Mouse (Mus musculus) MEL (cell line): Measurements from ENCODE around the gene Bdkrb2.

Experiments used
- CHD2 ChIP-seq: IDR thresholded peaks from 2 replicates; pipeline ENCODE4 v1.6.1; 2011; ENCODE audit warnings: low read length, improper control_type of control experiment
- CTCF ChIP-seq, 3 experiments: IDR thresholded peaks in 2 of 3; conservative IDR thresholded peaks in 1 of 3; 2 replicates each; pipeline ENCODE4 v1.5.1; 2011 to 2012; ENCODE audit warnings: low read length in 3 of 3, low read depth in 2 of 3, mild to moderate bottlenecking in 2 of 3, improper control_type of control experiment in 1 of 3, inconsistent platforms in 1 of 3, mixed read lengths in 1 of 3, moderate library complexity in 1 of 3; ENCODE audit not compliant: control insufficient read depth in 1 of 3, insufficient read depth in 1 of 3, poor library complexity in 1 of 3, severe bottlenecking in 1 of 3
- E2F4 ChIP-seq: IDR thresholded peaks from 2 replicates; pipeline ENCODE4 v1.6.1; 2011; ENCODE audit warnings: low read depth, low read length, improper control_type of control experiment, borderline replicate concordance
- EP300 ChIP-seq, 2 experiments: IDR thresholded peaks; 2 replicates each; pipeline ENCODE4 v1.6.1; 2011; ENCODE audit warnings: improper control_type of control experiment in 2 of 2, low read length in 2 of 2, low read depth in 1 of 2, mild to moderate bottlenecking in 1 of 2
- GABPA ChIP-seq: IDR thresholded peaks from 2 replicates; pipeline ENCODE4 v1.6.1; 2012; ENCODE audit warnings: low read depth, mild to moderate bottlenecking, inconsistent platforms, low read length, improper control_type of control experiment, moderate library complexity
- HCFC1 ChIP-seq: IDR thresholded peaks from 2 replicates; pipeline ENCODE4 v1.6.1; 2012; ENCODE audit warnings: low read depth, mild to moderate bottlenecking, inconsistent platforms, low read length, improper control_type of control experiment, moderate library complexity
- KAT2A ChIP-seq: conservative IDR thresholded peaks from 2 replicates; pipeline ENCODE4 v1.6.1; 2012; ENCODE audit warnings: low read depth, low read length, improper control_type of control experiment, inconsistent platforms
- MXI1 ChIP-seq: IDR thresholded peaks from 2 replicates; pipeline ENCODE4 v1.6.1; 2011; ENCODE audit warnings: mild to moderate bottlenecking, low read depth, low read length, improper control_type of control experiment
- POLR2AphosphoS5 ChIP-seq: IDR thresholded peaks from 2 replicates; pipeline ENCODE4 v1.6.1; 2012; ENCODE audit warnings: low read depth, borderline replicate concordance, mild to moderate bottlenecking, inconsistent platforms, low read length, moderate library complexity, mixed read lengths
- RAD21 ChIP-seq: IDR thresholded peaks from 2 replicates; pipeline ENCODE4 v1.6.1; 2011; ENCODE audit warnings: mild to moderate bottlenecking, low read depth, low read length, improper control_type of control experiment
- RCOR1 ChIP-seq: IDR thresholded peaks from 2 replicates; pipeline ENCODE4 v1.6.1; 2012; ENCODE audit warnings: low read depth, mild to moderate bottlenecking, inconsistent platforms, low read length, improper control_type of control experiment
- SIN3A ChIP-seq: IDR thresholded peaks from 2 replicates; pipeline ENCODE4 v1.6.1; 2012; ENCODE audit warnings: low read length, improper control_type of control experiment, inconsistent platforms
- UBTF ChIP-seq: IDR thresholded peaks from 2 replicates; pipeline ENCODE4 v1.6.1; 2012; ENCODE audit warnings: low read depth, mild to moderate bottlenecking, inconsistent platforms, low read length, improper control_type of control experiment, moderate library complexity, borderline replicate concordance; ENCODE audit not compliant: insufficient read depth
- USF1 ChIP-seq: IDR thresholded peaks from 2 replicates; pipeline ENCODE4 v1.6.1; 2014; ENCODE audit warnings: low read depth, mild to moderate bottlenecking, inconsistent platforms, low read length, improper control_type of control experiment, moderate library complexity

DNA sequence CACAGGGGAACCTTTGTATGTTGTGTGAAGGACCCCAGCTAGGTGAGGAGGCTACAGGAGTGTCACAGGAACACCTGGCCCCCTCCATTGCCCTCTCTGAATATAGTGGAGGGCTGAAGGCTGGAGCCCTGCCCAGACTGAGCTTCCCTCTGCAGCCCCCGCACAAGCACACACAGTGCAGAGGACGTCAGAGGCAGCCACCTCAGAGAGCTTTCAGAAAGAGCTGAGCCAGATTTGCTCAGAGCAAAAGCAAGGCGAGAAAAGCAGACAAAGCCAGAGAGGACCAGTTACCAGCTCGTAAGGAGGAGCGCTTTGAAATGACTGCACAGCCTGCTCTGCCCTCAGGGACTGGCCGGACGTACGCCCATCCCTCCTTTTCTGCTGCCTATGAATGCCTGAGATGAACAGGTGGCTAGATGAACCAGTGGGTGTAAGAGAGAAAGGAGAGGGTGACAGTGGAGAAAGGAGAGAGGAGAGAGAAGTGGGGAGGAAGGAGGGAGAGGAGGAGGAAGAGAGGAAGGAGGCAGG, 2.0 kb upstream of the Bdkrb2 start:
- no peak for TF ChIP-seq SIN3A
- no peak for TF ChIP-seq POLR2AphosphoS5
- TF ChIP-seq UBTF, result no peak
- no peak for TF ChIP-seq CTCF (IDR thresholded peaks at IDR 0.05 in 2 of 3, conservative IDR thresholded peaks at IDR 0.05 in 1 of 3; ENCODE audit: control insufficient read depth in 1 of 3, insufficient read depth in 1 of 3, low read depth in 2 of 3, low read length in 3 of 3, poor library complexity in 1 of 3, severe bottlenecking in 1 of 3)
- TF ChIP-seq USF1, result no peak
- TF ChIP-seq RCOR1, result no peak
- no peak for TF ChIP-seq HCFC1
- TF ChIP-seq KAT2A, result no peak
- TF ChIP-seq RAD21, result no peak
- TF ChIP-seq GABPA, result no peak
- no peak for TF ChIP-seq MXI1
- TF ChIP-seq CHD2, result no peak
- TF ChIP-seq E2F4, result no peak
- no peak for TF ChIP-seq EP300 (IDR thresholded peaks at IDR 0.05; ENCODE audit: low read depth in 1 of 2, low read length in 2 of 2)
